Mouse (Mus musculus) thymus, adult 2 months (tissue): ENCODE measurements around the gene Pls3.

Source experiments
- CTCF ChIP-seq: fragments of 200-500 bp; IDR thresholded peaks from 2 replicates; pipeline ENCODE4 v1.5.1; 2012; ENCODE audit warnings: mild to moderate bottlenecking, control low read depth, low read length, moderate library complexity, borderline replicate concordance; ENCODE audit not compliant: control insufficient read depth, poor library complexity, insufficient read depth; ENCODE audit errors: extremely low read depth
- POLR2A ChIP-seq: fragments of 200-500 bp; IDR thresholded peaks from 2 replicates; pipeline ENCODE4 v1.6.1; 2012; ENCODE audit warnings: mild to moderate bottlenecking, low read length, control low read depth, moderate library complexity; ENCODE audit not compliant: control insufficient read depth, poor library complexity, insufficient read depth; ENCODE audit errors: extremely low read depth

- TF ChIP-seq CTCF = no peak
- no peak for TF ChIP-seq POLR2A
Measured at GRCm38 (mm10) chrX:75844290-75844689, 30.7 kb downstream of the Pls3 start.
